Mouse (Mus musculus): ENCODE measurements at regions not wholly inside any gene's neighbourhood (a gene's known extent, or its start where the extent isn't known, plus 50 kb on each side); places are given as distances from the start of the nearest gene placed in this dataset.

GRCm38 (mm10) chr11:111409266-111409665 lies 343.3 kb downstream of the Kcnj2 start:
- TF ChIP-seq CTCF (IDR thresholded peaks at IDR 0.05; ENCODE audit: extremely low read depth, insufficient read depth, insufficient read length, insufficient replicate concordance), result no peak
- no peak for TF ChIP-seq POLR2A (IDR thresholded peaks at IDR 0.05; ENCODE audit: low read depth, low read length)

Data from spleen, adult 2 months (tissue).